Mouse (Mus musculus) telencephalon, adult 2 months (tissue): ENCODE results near the gene Aunip.
A peak's percentile ranks its signal among the peaks of the same experiment; 100 is the strongest.

Experiments used
- DNase-seq: peaks from one replicate; pipeline ENCODE4 v3.0.0-alpha.2; 2011; ENCODE audit warnings: low read depth, low spot score

The Aunip gene

DNA sequence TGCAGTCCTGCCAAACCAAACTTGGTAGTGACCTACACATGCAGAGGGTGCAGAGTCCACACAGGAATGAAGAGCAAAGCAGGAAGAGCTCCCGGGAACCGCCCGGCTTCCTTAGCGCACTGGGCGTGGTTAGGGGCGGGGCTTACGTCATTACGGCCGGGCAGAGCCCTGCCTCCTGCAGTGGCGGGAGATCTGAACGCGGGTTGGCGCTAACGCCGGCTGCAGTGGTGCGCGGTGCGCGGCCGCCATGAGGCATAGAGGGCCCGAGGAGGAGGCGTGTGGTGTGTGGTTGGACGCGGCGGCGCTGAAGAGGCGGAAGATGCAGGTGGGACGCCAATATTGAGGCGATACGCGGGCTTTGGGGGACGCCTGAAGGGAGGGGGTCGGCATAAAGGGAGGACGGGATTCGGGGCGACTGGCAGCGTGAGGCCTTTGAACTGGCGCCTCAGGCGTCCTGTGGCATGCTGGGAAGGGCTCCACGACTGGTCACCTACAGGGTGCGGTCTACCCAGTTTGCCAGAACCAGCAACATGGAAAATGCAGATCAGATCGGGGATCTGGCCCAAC lies at the start of gene Aunip:
Gene Aunip (plus strand): TSS at position 155 of the 567 bp plus-strand sequence.
- peak; percentile 80 for DNase-seq

DNA sequence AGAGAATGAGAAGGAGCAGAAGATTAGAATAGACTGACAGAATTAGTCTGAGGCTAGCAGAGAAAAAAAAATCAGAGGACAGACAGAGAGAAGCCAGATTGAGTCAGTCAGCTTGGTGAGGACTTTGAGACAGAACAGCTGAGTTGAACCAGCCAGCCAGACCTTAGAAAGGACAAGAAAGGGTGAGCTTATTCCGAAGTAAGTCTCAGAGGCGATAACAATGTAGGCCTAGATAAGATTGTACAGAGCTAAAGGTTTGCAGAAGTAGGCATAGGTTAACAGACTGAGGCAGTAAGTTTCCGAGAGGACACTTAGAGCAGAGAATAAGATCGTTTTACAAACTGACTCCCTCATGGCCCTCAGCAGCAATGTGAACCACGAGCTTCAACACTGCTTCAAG lies 49.5 kb upstream of the Aunip start:
- DNase-seq, result no peak

DNA sequence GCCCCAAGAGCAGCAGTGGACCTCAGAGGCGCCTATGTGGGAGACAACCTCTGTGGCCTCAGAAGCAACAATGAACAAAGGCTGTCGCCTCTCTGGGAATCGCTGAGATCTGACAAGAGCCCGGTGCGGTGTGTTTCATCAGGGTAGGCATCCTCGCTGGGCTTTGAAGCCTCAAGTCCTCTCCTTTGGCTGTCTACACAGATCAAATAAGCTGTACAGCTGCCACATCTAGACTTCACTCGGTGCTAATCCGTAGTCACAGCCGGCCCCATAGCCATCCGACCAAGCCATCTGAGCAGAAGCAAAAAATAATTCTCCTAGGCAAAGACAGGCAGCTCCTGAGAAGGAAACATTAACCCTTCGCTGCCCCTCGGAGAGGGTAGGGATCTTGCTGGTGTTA lies 45.0 kb upstream of the Aunip start:
- no peak for DNase-seq

DNA sequence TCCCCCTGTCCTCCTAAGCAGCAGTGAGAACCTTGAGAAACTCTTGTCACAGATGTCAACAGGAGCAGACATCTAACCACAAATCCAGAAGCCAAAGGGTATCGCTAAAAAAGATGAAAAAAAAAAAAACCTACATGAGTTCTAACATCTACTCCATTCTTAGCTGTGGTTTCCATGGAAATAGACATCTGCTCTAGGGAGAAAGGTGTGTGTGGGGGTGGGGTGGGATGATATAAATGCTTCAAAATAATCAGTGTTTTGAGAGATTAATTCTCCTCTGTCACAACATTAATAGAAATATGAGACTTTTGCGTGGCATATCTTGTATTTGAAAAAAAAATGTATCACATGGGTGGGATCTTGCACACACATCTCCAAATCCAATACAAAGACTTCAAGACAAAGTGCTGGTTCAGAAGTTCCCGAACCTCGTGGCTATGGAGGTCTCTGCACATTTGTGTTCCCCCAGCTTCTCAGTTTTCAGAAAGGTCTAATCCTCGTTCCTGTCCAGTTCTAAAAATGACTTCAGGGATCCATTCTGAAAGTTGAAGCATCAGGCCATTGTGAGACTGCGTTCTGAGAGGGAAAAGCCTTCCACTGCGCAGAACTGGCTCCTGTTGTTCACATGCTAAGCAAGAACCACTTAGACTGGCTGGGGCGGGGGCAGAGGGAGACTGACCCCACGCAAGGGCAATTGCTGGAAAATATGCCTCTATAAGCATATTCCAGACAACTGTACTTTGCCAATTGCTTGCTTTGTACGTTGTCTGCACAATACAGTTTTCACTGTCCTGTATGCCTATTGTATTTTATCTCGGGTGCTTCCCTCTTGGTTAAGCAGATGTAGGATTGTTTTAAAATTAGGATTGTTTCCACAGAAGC lies 44.2 kb upstream of the Aunip start:
- DNase-seq, result no peak

DNA sequence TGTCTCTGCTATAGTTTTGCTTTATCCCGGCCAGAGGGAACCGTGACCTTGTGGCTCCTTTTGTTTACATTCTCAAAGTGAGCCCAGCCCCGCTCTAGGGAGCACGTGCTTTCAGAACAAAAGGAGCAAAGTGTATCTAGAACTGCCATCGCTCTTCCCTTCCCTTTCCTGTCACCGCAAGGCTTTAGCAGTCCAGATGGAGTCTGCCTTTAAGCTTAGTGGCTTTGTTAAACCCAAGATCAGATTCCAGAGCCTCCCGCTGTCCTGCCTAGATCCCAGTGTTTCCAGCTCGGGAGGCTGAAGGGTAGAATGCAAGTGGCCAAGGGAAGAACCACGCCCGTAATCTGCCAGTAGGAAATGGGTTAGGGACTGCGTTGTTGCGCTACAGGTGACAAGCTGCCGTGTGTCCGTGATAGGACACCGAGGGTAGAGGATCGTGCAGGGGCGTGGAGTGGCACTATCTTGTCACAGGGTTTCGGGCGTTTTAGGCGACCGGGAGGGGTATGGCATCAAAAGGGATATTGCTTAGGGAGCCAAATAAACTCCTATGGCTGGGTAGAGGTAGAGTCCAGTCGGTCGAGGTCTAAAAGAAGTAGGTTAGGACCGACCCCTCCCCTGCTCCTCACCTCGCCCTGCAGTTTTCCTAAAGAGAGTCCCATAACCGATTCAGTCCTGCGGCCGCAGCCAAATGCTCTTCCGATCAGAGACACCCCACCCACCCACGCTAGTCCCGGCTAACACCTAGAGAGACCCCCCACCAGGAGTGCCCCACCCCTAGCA lies 43.2 kb upstream of the Aunip start:
- DNase-seq, result no peak

DNA sequence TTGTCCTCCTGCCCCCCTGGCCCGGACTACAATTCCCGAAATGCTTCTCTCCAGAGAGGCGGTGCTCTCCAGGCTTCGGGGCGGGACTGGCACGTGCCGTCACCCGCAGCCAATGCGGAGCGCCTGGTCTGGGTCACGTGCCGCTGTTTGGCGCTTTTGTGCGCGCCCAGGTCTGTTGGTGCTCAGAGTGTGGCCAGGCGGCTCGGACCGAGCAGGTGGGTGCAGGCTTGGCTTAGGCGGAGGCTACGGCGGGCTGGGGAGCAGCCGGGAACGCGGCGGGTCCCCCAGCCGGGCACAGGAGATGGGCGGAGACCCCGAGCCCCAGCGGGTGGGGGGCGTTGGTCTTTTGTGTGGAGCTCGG lies 42.6 kb upstream of the Aunip start, which contains the start of gene Stmn1:
Gene Stmn1 (plus strand): TSS at position 106 of the 361 bp plus-strand sequence.
- DNase-seq, result peak; percentile 84

DNA sequence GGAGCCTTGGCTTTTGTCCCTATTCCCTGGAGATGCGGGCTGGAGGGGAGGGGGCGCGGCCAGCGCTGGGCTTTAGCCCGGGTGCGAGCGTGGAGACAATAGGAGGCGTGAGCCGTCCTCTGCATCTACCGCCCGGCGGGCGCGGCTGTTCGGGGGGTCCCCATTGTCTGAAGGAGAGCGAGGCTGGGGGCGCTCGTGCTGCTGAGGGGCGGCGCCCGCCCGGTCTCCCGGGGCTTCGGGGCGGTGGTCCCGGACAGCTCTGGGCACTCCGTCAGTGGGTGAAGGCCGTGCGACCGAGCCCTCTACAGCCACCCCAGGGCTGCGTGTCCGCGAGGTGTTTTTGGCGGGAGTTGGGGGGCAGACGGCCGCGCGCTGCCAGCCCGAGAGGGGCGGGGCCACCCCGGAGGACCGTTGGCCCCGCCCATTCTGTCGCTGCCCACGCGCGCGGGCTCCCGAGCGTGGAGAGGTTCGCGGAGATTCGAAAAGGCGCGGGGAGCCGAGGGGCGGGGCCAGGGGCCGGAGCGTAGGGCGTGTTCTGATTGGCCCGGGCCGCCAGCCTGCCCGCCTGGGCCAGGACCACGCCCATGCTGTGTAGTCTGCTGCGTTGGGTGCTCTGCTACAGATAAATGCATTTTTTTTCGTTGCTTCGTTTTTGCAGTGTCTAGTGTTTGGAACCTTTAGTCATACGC lies 42.1 kb upstream of the Aunip start:
- peak; percentile 83 for DNase-seq

DNA sequence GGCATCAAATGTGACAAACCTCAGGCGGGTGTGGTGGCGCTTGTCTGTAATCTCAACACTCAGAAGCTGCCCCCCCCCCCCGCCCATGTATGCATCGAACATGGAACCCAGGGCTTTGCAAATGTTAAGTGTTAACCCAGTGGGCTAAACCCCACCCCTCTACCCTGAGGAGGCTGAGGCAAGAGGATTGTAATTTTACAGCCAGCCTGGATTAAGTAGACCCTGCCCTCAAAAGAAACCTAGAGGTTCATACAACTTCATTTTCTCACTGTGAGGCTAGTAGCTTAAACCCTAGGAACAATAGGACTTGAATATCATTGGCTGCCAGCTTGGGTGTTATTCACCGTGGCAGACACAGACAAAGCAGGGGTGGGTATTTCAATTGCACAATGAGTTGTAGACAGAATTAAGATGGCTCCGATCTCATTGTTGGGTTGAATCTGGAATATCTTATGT lies 41.4 kb upstream of the Aunip start:
- DNase-seq, result no peak

DNA sequence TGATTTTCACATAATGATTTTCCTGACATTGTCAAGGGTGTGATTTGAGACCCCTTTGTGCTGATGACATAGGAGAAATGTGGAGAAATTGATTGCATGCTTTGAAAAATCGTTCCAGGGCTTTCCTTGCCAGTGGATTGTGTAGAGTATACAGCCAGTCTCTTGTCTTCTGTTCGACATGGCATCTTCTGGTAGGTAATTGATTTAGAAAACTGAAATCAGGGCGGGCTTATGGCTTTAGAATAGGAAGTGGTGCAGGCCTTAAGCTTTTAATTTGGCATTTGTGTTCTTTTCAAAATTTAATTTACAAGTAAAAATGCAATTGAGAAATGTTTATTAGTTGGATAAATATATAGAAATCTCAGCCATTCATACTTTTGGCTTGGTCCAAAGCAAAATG lies 40.8 kb upstream of the Aunip start:
- DNase-seq, result no peak

DNA sequence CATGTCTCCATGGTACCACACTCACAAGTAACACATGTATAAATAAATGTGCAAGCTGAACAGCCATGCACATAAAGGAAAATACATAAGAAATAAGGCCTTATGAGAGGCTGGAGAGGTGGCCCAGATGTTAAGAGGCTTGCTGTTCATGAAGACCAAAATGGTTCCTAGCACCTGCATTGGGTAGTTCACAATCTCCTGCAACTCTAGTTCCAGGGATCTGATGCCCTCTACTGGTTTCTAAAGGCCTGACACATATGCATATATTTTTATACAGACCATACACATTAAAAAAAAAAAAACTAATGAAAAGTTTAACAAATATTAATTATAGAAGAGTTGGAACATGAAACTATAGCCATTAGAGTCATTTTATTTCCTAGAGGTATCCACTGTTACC lies 39.3 kb upstream of the Aunip start:
- DNase-seq, result no peak

DNA sequence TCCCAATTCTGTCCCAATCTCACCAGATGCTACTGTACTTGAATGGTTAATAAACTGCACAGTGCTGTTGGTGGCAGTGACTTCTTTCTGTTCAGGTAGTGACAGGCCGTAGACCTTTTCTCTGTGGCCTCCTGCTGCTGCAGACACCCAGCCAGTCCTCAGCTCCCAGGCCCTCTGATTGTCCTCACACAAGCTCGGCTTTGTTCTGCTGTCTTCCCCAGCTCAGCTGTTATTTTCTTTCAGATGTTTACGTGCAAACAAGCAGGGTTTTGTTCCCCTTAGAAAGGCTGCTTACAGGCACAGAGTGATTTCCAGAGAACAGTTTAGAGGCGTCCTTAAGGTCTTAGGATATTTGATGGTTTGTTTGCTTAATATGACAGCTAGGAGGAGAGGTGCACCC lies 37.0 kb upstream of the Aunip start:
- DNase-seq, result no peak

DNA sequence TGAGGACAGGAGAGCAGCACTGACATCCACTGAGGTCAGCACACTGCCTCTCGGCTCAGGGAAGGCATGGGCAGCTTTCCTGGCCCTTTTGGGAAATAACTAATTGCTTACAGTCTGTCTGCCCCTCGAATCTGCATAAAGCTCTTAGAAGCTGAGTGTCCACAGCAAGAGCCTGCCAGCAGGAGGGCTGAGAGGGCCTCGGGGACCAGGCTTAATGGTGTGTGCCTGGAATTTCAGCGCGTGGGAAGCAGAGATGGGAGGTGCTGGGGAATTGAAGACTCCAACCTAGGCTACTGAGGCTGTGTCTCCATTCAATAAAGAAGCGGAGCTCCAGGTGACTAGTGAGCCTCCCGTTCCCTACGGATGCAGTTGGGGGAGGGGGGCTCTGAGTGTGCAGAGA lies 36.6 kb upstream of the Aunip start:
- no peak for DNase-seq

DNA sequence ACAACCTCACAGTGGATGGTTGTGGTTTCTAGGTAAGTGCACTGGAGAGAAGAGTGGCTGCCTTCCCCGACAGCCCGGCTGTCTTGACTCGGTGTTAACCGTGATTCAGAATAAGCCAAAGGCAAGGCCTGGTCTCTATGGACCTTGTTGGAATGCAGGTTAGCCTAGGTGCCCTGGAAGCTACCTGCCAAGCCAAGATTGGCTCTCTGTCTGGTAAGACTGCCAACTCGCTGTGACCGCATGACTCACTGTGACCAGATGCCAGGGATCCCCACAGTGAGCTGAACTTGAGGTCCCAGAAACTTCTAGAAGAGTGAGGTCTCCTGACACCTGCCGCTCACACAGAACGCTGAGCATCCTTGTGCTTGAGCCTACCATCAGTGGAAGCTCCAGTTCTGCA lies 33.9 kb upstream of the Aunip start:
- DNase-seq, result no peak

DNA sequence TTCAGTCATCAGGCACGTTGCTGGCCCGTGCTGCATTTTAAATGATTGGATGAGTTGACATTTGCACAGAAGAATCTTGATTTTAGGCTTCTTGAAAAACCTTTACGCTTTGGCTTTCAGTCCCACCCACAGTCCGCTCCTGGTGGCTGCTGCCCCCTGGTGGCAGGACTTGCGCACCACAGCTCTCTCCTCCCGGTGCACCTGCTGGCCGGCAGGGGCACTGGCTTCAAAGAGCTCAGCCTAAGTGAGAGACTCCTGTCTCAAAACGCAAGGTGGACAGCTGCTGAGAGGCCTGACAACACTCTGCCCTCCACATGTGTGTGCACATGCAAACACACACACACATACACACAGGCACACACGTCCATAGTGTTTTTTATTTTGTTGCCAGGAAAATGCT lies 32.8 kb upstream of the Aunip start:
- no peak for DNase-seq

DNA sequence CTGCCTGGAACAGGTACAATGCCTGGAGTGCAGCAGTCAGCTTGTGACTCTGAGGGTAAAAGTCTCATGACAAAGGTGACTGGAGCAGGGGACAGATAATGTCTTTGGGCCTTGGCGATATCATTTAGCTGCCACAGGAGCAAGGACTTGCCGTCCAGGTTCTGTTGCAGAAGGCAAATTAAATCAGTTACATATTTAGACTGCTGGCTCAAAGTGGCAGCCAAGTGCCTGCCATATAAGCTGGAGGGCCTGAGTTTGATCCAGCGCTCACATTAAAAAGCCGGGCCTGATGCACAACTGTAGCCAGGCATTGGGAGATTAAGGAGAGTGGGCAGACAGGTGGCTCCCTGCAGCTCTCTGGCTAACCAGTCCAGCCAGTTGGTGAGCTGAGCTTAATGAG lies 31.0 kb upstream of the Aunip start:
- DNase-seq, result no peak

DNA sequence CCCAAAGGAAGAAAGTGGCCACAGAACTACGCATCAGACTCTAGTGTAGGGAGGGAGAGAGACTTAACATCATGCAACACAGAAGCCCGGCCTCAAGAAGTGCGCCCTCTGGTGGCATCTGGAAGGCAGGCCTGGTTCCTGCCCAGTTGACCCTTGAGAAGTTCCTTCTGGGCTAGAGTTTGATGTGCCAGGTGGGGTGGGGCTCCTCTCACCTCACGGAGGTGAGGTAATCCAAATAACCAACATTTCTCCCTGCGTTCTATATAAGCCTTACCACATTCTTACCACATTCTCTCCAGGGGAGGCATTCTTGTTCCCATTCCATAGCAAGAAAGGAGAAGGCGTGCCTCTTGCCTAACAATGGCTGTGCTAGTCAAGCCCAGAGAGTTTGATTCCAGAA lies 29.9 kb upstream of the Aunip start:
- no peak for DNase-seq

DNA sequence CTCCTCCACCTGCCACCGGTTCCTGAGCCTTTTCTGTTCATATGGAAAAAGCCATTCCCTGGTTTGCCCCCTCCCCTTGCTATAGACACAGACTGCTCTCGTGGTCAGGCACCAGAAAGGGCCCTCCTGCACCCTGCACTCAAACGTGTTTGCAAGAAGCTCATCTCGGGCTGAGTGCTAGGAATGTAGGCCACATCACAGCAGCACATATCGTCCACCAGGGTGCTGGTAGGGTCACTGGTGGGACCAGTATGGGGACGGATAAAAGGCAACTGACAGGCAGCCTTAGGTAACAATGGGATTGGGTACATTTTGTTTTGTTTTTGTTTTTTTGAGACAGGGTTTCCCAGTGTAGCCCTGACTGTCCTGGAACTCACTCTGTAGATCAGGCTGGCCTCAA lies 29.5 kb upstream of the Aunip start:
- DNase-seq, result no peak

DNA sequence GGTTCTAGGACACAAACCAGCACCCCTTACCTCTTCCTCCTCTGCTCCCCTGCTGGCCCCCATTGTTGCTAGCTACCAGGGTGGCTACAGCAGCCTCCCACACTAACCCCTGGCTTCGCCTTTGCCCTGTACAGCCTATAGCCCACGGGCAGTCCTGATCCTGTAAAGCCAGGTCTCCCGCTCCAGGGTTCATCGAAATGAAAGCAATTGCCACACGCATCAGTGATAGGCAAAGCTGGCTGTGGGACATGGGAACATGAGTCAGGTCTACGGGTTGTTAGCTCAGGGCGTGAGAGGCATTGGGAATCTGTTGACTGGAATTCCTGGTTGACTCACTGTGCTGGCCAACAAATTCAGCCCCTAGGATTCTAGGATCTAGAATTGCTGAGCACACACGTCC lies 28.4 kb upstream of the Aunip start:
- no peak for DNase-seq

DNA sequence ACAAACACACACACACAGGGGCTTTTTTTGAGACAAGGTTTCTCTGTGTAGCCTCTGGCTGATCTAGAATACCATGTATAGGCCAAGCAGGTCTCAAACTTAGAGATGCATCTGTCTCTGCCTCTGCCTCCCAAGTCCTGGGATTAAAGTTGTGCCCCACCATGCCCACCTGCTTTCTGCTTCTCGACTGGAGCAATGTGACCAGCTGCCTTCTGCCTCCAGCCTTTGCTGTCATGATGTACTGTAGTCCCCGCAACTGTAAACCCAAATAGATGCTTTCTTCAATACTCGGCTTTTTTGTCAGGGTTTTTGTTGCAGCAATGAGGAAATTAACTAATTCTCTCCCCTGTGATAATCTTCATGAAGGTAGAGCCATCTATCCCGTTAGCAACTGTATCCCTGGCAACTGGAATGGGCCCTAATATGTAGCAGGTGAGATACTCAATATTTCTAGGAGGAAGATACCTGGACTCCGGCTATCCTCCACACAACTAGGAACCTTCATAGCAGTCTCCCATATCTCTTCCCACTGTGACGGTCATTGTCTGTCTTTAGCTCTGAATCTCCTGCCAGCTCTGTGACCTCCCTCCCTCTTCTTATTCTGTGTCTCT lies 27.6 kb upstream of the Aunip start:
- no peak for DNase-seq

DNA sequence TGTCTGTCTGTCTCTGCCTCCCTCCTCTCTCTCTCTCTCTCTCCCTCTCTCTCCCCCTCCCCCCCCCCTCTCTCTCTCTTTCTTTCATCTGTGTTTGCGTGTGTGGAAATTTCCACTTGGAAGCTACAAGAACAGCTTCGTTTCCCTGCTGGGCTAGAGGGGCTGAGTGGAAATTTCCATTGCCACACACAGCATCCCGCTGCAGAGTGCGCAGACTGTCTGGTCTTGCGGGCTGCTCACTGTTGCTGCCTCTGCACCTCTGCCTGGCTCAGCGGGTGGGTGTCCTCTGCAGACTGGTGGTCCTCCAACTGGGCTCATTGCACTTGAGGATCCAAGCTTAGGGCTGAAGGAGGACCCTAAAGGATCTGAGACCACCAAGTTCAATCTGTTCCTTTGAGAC lies 27.1 kb upstream of the Aunip start:
- DNase-seq, result peak; percentile 81

DNA sequence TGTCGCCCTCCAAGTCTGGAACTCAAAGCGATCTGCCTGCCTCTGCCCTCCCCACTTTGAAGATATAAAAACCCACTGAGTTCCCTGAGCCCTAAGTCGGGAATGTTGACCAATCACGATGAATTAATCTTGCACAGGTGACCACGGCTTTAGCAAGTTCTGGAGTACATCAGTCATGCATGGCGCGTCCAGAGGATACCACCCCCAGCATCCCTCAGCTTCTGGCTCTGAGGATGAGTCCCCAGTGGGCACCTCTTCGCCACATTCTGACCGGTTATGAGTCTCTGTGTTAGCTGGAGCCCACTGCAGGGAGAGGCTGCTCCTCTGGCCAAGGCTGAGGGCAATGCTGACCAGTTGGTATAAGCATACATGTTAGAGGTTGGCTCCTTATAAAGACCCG lies 26.6 kb upstream of the Aunip start:
- DNase-seq, result no peak
